Mouse (Mus musculus) stomach, embryonic 14.5 days (tissue): ENCODE results near the gene Lman2l. TPM values are rescaled to one million over a fixed set of nuclear protein-coding genes. Genes with fewer than 3 reads are reported as not detected.
A peak's percentile ranks its signal among the peaks of the same experiment; 100 is the strongest.

Experiments used
- ATAC-seq: fragments of 200-750 bp; cut with Nextera tagmentation; 2 replicates; pipeline ENCODE4 v1.8.0; 2017; ENCODE audit warnings: low read depth, moderate TSS enrichment; ENCODE audit not compliant: insufficient number of reproducible peaks, insufficient read depth, low FRiP score
- H3K27ac ChIP-seq: fragments of 300-500 bp; sonication (generic); 2 replicates; pipeline ENCODE4 v1.5.1; 2014; ENCODE audit warnings: mild to moderate bottlenecking, low read length, moderate library complexity, mixed read lengths
- H3K27me3 ChIP-seq: fragments of 300-500 bp; sonication (generic); 2 replicates; pipeline ENCODE4 v1.6.1; 2014; ENCODE audit warnings: low read length, control low read depth, mixed read lengths; ENCODE audit not compliant: control insufficient read depth, insufficient read depth
- H3K36me3 ChIP-seq: fragments of 300-500 bp; sonication (generic); 2 replicates; pipeline ENCODE4 v1.6.1; 2014; ENCODE audit warnings: mild to moderate bottlenecking, control low read depth, low read length, moderate library complexity, mixed read lengths; ENCODE audit not compliant: control insufficient read depth, insufficient read depth
- H3K4me1 ChIP-seq: fragments of 300-500 bp; sonication (generic); 2 replicates; pipeline ENCODE4 v1.6.1; 2014; ENCODE audit warnings: low read length, control low read depth, mixed read lengths; ENCODE audit not compliant: control insufficient read depth, insufficient read depth
- H3K4me2 ChIP-seq: fragments of 300-500 bp; sonication (generic); replicated peaks from 2 replicates; pipeline ENCODE4 v1.6.1; 2014; ENCODE audit warnings: low read depth, low read length, control low read depth
- H3K4me3 ChIP-seq: fragments of 300-500 bp; sonication (generic); 2 replicates; pipeline ENCODE4 v1.5.1; 2014; ENCODE audit warnings: low read depth, low read length, control low read depth
- H3K9ac ChIP-seq: fragments of 300-500 bp; sonication (generic); replicated peaks from 2 replicates; pipeline ENCODE4 v1.6.1; 2014; ENCODE audit warnings: low read depth, mild to moderate bottlenecking, control low read depth, low read length, moderate library complexity, mixed read lengths
- H3K9me3 ChIP-seq: fragments of 300-500 bp; sonication (generic); 2 replicates; pipeline ENCODE4 v1.6.1; 2016; ENCODE audit warnings: low read depth, low read length, control low read depth; ENCODE audit not compliant: control insufficient read depth
- WGBS: fragments of 180-500 bp; shearing (Covaris S2); extraction: QIAGEN DNeasy Blood & Tissue Kit; methylation state at CpG from one replicate; pipeline ENCODE4 v1.1.7; 2014; 5-methylcytosine and 5-hydroxymethylcytosine counted together
- polyA plus RNA-seq: library from polyadenylated mRNA; unstranded; fragments of >200 nt; fragmentation: Nextera tagmentation; extraction: Ambion mirVana; gene quantifications from 2 replicates; pipeline ENCODE4 v1.2.1, GENCODE M21; 2014

Lman2l gene
- 31.9 and 35.0 TPM in 2 replicates for polyA plus RNA-seq

DNA sequence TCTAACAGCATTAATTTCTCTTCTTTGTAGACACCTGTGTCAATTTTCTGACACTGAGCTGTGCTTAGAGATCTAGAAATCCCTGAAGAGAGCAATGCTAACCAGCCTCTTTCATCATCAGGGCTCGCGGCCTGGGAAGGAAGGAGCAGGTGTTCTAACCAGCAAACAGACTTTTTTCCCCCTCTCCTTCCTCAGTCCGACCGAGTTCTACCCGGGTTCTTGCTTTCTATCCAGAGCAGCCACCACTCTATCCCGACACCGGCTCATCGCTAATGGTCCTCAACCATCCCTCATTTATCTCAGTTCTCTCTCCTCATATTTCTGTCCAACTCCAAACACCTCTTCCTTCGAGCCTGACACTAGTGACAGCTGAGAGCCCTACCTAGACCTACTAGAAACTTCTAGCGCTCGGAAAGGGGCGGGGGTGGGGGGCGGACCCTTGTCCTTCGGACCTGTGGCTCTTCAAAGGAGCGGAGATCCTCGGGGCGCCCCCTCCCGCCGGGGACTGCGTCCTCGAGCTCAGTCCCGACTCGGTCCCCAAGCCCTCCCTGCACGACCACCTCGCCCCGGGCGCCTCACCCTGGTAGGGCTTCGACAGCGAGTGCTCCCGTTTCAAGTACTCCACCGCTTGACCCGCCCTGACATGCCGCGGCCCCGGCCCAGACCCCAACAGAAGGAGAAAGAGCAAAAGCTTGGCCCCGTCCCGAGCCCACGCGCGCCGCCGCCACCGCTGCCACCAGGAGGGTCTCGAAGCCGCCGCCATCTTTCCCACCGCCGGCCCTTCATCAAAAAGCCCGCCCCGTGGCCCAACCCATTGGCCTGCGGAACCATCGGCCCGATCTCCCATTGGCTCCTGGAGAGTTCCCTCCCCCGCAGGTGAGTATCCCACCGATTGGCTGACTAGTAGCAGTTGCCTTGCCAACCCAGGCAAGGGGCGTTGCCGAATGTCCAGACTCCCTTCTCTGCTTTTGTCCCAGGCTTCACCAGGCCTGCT is at the start of gene Lman2l:
Gene Lman2l (minus strand): TSS at position 801 of the 994 bp plus-strand sequence.
- Histone ChIP-seq H3K4me2 (peak within 1 kb of the TSS; percentile 75), H3K36me3 (no peaks in the 10 kb centered on the region), H3K4me3 (peak within 1 kb of the TSS; percentile 83), H3K9me3 (no peaks in the 10 kb centered on the region), H3K9ac (peak within 1 kb of the TSS; percentile 57; the same call in 1 of the 2 replicates), H3K27ac (peak within 1 kb of the TSS; percentile 59; the same call in 1 of the 2 replicates), H3K4me1 (no peaks in the 10 kb centered on the region), H3K27me3 (no peaks in the 10 kb centered on the region)
- under 1% methylated on average over 57 of the region's 57 CpGs for WGBS
- peak; percentile 99 for ATAC-seq

DNA sequence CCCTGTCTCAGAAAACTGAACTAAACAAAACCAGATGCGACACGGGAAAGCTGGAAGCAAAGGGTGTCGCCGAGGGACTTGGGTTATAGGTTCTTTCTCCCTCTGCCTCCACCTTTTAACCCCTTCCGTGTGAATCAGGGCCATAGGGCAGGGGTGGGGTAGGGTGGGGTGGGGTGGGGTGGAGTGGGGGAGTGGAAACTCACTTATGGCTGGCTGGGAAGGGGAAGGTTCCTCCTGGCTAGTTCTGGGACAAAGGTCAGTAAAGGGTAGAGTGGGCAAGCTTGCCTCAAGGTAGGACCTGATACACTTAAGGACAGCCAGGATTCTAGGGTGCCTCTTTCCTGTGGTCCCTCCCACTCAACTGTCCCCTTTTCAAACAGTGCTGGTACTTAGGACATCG is 48.2 kb upstream of the Lman2l start:
- H3K27me3 ChIP-seq = no peaks in the 10 kb centered on the region
- peaks cover 5% of the 10 kb centered on the region; the same call in 1 of the 2 replicates for H3K4me1 ChIP-seq
- H3K9ac ChIP-seq = no peak overlapping the region
- no peak overlapping the region for H3K4me2 ChIP-seq
- H3K36me3 ChIP-seq = no peaks in the 10 kb centered on the region
- H3K9me3 ChIP-seq = no peaks in the 10 kb centered on the region
- no peak overlapping the region for H3K4me3 ChIP-seq
- no peak for ATAC-seq
- no peak overlapping the region for H3K27ac ChIP-seq
- 74% methylated on average over 6 of the region's 6 CpGs for WGBS

DNA sequence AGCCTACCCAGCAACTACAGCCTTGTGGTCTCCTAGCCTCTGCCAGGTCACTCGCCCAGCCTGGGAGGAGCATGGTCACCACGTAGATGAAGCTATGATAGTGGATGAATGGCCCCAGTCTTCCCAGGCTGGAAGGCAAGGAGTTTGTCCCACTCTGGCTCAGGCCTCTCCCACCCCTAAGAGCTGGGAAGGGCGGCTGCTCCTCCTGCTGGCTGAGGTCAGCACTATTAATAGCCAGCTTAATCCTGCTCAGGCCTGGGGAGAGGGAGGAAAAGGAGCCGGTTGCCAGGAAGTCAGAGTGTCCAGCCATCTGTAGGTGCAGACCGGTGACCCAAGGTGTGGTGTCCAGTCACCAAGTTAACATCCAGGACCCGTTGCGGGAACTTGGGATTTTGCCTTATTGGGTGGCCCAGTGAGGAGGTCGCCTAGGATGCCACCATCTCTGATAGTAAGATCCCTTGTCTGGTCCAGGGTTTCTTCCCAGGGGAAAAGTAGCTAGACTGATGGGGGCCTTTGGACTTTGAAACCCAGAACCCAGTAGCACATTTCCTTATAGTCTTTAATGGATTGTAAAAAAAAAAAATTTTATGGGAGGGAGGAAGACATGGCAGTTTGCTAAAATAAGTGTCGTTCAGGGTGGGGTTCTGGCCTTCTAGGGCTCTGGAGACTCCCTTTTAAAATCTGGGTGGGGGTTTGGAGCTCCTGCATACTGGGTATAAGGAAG is 47.5 kb upstream of the Lman2l start:
- Histone ChIP-seq H3K9me3 (no peaks in the 10 kb centered on the region), H3K27me3 (no peaks in the 10 kb centered on the region), H3K4me3 (no peak overlapping the region), H3K9ac (no peak overlapping the region), H3K4me1 (peaks cover 5% of the 10 kb centered on the region; the same call in 1 of the 2 replicates), H3K36me3 (no peaks in the 10 kb centered on the region), H3K27ac (no peak overlapping the region), H3K4me2 (no peak overlapping the region)
- ATAC-seq = peak; percentile 85; the same call in 1 of the 2 replicates
- WGBS = 45% methylated on average over 9 of the region's 9 CpGs

DNA sequence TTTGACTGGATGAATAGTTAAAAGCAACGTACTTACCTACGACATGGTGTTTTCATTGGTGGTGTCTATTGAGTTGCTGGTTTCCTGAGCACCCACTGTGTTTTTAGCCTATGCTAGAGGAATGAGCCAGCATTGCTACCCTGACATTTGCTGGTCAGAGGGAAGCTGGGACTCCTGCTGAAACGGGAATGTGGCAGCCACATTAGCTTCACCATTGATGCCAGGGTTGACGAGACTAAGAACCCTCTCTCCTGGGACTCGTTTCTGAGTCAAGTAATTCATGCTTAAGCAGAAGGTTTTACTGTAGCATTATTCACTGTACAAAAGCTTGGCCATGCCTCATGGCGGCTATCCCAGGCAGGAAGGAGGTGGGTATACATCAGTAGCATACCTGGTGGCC is 44.6 kb upstream of the Lman2l start:
- H3K4me3 ChIP-seq = no peak overlapping the region
- no peaks in the 10 kb centered on the region for H3K9me3 ChIP-seq
- no peak overlapping the region for H3K4me2 ChIP-seq
- no peaks in the 10 kb centered on the region for H3K36me3 ChIP-seq
- 83% methylated on average over 6 of the region's 6 CpGs for WGBS
- no peaks in the 10 kb centered on the region for H3K27me3 ChIP-seq
- H3K4me1 ChIP-seq = peaks cover 5% of the 10 kb centered on the region; the same call in 1 of the 2 replicates
- no peak for ATAC-seq
- H3K9ac ChIP-seq = no peak overlapping the region
- H3K27ac ChIP-seq = no peak overlapping the region

DNA sequence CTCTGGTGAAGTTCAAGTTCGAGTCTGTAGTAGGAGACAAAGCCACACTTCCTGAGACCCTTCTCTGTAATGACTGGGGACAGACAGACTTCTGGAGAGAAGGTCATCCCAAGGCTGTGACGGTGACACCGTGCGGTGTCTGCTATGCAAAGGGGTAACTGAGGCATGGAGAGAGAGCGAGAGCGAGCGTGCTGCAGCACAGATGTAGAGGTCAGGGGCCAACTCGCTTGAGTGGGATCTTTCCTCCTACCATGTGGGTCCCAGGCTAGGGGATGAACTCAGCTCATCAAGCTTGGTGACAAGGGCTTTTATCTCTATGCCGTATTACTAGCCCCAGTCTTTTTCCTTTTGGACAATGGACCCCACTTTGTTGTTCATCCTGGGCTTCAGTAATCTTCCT is 42.0 kb upstream of the Lman2l start:
- Histone ChIP-seq H3K4me1 (peaks cover 5% of the 10 kb centered on the region), H3K27ac (no peak overlapping the region), H3K4me3 (no peak overlapping the region), H3K4me2 (no peak overlapping the region), H3K9ac (no peak overlapping the region), H3K9me3 (no peaks in the 10 kb centered on the region), H3K27me3 (no peaks in the 10 kb centered on the region), H3K36me3 (no peaks in the 10 kb centered on the region)
- WGBS = 90% methylated on average over 9 of the region's 9 CpGs
- no peak for ATAC-seq

DNA sequence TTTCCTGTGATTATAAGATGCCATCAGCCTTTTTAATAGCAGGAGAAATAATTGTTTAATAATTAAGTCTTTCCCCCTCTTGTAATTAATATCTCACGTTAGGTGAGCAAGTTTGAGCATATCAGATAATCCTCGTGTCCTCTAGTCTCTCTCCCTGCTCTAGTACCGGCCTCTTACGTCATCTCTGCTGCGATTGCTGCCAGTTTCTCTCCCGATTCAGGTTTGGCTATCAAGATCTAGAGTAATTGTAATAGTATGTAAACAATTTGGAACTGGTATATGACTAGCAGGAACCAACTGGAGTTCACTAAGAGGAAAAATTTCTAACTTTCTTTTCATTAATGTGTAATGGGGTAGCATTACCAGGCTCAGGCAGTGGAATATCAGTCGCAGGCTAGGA is 40.0 kb upstream of the Lman2l start:
- Histone ChIP-seq H3K4me3 (no peak overlapping the region), H3K9ac (no peak overlapping the region), H3K27ac (no peak overlapping the region), H3K4me2 (no peak overlapping the region), H3K4me1 (peaks cover 2% of the 10 kb centered on the region; the same call in 1 of the 2 replicates), H3K27me3 (no peaks in the 10 kb centered on the region), H3K9me3 (no peaks in the 10 kb centered on the region), H3K36me3 (no peaks in the 10 kb centered on the region)
- ATAC-seq = no peak
- 55% methylated on average over 7 of the region's 7 CpGs for WGBS

DNA sequence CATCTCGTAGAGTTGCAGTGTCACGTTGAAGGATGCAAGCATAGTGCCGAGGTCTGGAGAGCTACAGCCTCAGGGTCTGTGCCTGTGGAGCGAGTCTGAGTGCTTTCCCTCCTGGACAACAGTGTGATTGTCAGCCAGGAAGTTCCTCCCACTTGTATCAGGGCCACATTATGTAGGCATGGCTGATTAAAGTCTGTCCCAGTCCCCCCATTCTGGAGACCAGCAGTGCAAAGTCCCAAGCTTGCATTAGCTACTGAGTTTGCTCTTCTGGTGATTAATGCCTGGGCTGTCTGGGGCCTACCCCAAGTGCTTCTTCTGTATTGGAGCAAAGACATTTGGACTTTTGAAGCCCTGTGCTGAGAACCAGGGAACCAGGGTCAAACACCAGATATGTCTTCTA is 38.8 kb upstream of the Lman2l start:
- Histone ChIP-seq H3K4me3 (no peak overlapping the region), H3K27me3 (no peaks in the 10 kb centered on the region), H3K4me1 (peaks cover 2% of the 10 kb centered on the region; the same call in 1 of the 2 replicates), H3K27ac (no peak overlapping the region), H3K36me3 (no peaks in the 10 kb centered on the region), H3K4me2 (no peak overlapping the region), H3K9ac (no peak overlapping the region), H3K9me3 (no peaks in the 10 kb centered on the region)
- ATAC-seq = no peak
- WGBS = 64% methylated on average over 4 of the region's 4 CpGs
